Mouse (Mus musculus) intestine, postnatal 0 days (tissue): ENCODE results near the gene L3mbtl3. TPM values are rescaled to one million over a fixed set of nuclear protein-coding genes. Genes with fewer than 3 reads are reported as not detected.
A peak's percentile ranks its signal among the peaks of the same experiment; 100 is the strongest.

Experiments used
- ATAC-seq: fragments of 200-750 bp; cut with Nextera tagmentation; 2 replicates; pipeline ENCODE4 v1.8.0; 2017; ENCODE audit warnings: mild to moderate bottlenecking, moderate TSS enrichment, moderate library complexity
- H3K27ac ChIP-seq: fragments of 300-500 bp; sonication (generic); 2 replicates; pipeline ENCODE4 v1.5.1; 2014; ENCODE audit warnings: mild to moderate bottlenecking, low read depth, low read length, moderate library complexity
- H3K27me3 ChIP-seq: fragments of 300-500 bp; sonication (generic); replicated peaks from 2 replicates; pipeline ENCODE4 v1.6.1; 2014; ENCODE audit warnings: low read length, mixed read lengths; ENCODE audit not compliant: control insufficient read depth, insufficient read depth
- H3K36me3 ChIP-seq: fragments of 300-500 bp; sonication (generic); 2 replicates; pipeline ENCODE4 v1.6.1; 2014; ENCODE audit warnings: mild to moderate bottlenecking, moderate library complexity; ENCODE audit not compliant: control insufficient read depth, insufficient read depth
- H3K4me1 ChIP-seq: fragments of 300-500 bp; sonication (generic); replicated peaks from 2 replicates; pipeline ENCODE4 v1.6.1; 2014; ENCODE audit warnings: antibody characterized with exemption, low read length, mixed read lengths; ENCODE audit not compliant: control insufficient read depth, insufficient read depth
- H3K4me2 ChIP-seq: fragments of 300-500 bp; sonication (generic); replicated peaks from 2 replicates; pipeline ENCODE4 v1.6.1; 2014; ENCODE audit warnings: low read depth, mild to moderate bottlenecking, moderate library complexity
- H3K4me3 ChIP-seq: fragments of 300-500 bp; sonication (generic); 2 replicates; pipeline ENCODE4 v1.5.1; 2014; ENCODE audit warnings: low read depth, low read length
- H3K9ac ChIP-seq: fragments of 300-500 bp; sonication (generic); 2 replicates; pipeline ENCODE4 v1.6.1; 2014; ENCODE audit warnings: mild to moderate bottlenecking, low read depth, low read length
- H3K9me3 ChIP-seq: fragments of 300-500 bp; sonication (generic); 2 replicates; pipeline ENCODE4 v1.6.1; 2016; ENCODE audit warnings: mixed run types; ENCODE audit not compliant: control insufficient read depth
- CTCF ChIP-seq: sonication (generic); IDR thresholded peaks from 2 replicates; pipeline ENCODE4 v1.5.1; 2016; ENCODE audit warnings: low read depth, mild to moderate bottlenecking, control low read depth, antibody characterized with exemption, moderate library complexity
- WGBS: fragments of 180-500 bp; shearing (Covaris S2); extraction: QIAGEN DNeasy Blood & Tissue Kit; methylation state at CpG from one replicate; pipeline ENCODE4 v1.1.7; 2014; 5-methylcytosine and 5-hydroxymethylcytosine counted together
- polyA plus RNA-seq: library from polyadenylated mRNA; unstranded; fragments of >200 nt; fragmentation: Nextera tagmentation; extraction: Ambion mirVana; gene quantifications from 2 replicates; pipeline ENCODE4 v1.2.1, GENCODE M21; 2015

The L3mbtl3 gene
- polyA plus RNA-seq, 1 experiment from 2014 or later: 6.3 TPM

DNA sequence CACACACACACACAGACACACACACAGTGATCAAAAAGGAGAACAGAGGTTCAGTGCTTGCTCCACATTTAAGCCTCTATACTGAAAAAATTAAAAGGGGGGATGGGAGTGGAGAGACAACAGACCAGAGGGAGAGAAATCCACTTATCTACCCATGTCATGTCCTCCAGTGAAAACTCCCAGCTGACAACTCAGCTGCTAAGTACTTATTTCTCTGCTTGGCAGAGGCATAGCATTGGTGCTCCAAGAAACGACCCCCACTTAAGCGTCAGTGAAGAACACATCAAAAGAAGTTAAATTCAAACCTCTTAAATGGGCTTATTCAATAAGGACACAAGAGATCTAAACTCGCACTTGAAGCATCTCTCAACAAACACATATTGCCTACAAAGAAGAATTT is 12.2 kb downstream of the L3mbtl3 start:
- Histone ChIP-seq H3K4me1 (no peaks in the 10 kb centered on the region), H3K9me3 (no peaks in the 10 kb centered on the region), H3K27ac (no peak overlapping the region), H3K36me3 (no peaks in the 10 kb centered on the region), H3K27me3 (no peaks in the 10 kb centered on the region), H3K4me3 (no peak overlapping the region), H3K4me2 (no peak overlapping the region), H3K9ac (no peak overlapping the region)
- WGBS: 68% methylated on average over 3 of the region's 3 CpGs
- no peak for ATAC-seq
- no peak for TF ChIP-seq CTCF

DNA sequence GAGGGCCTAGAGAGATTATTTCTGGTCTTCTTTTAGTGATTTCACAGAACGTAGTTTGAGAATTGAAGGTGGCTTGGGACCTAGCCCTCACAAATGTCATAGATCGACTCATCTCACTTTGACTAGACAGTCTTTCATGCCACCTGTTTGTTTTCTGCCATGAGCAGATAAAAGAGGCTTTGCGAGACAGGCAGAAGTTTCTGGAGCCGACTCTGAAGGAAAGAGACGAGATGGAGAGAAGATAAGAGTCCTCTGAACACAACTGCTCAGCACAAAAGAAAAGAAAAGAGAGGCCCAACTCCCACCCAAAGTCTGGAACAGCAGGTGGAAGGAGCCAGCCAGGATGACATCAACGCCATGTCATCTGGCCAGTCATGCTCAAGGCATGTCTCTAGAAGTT is 17.0 kb downstream of the L3mbtl3 start:
- H3K27me3 ChIP-seq: no peaks in the 10 kb centered on the region
- no peak for ATAC-seq

DNA sequence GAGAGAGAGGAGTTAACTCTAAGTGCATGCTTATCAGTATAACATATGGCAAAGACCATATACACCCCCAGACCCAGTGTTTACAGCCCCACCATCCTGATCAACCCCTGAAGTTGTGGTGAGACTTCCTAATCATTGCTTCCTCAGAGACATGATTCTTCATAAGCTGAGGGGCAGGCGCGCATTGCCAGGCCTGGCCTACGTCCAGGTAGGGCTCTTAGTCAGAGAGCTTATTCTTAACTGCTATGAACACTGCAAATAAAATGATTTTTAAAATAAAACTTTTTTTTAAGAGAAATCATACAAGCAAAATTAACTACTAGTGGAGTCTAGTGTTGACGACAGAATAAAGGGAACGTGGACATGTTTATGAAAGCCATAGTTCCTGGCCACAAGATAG is 17.5 kb downstream of the L3mbtl3 start:
- no peak for TF ChIP-seq CTCF
- no peak overlapping the region for H3K4me3 ChIP-seq
- no peaks in the 10 kb centered on the region for H3K27me3 ChIP-seq
- H3K36me3 ChIP-seq: no peaks in the 10 kb centered on the region
- H3K4me2 ChIP-seq: no peak overlapping the region
- 91% methylated on average over 5 of the region's 5 CpGs for WGBS
- H3K9ac ChIP-seq: no peak overlapping the region
- H3K27ac ChIP-seq: no peak overlapping the region
- H3K9me3 ChIP-seq: no peaks in the 10 kb centered on the region
- no peak for ATAC-seq
- no peaks in the 10 kb centered on the region for H3K4me1 ChIP-seq

More for the DNA sequence above, 17.0 kb downstream of the L3mbtl3 start:
- no peaks in the 10 kb centered on the region for H3K9me3 ChIP-seq
- H3K4me3 ChIP-seq: no peak overlapping the region
- 76% methylated on average over 6 of the region's 6 CpGs for WGBS
- TF ChIP-seq CTCF: no peak
- no peak overlapping the region for H3K27ac ChIP-seq
- no peaks in the 10 kb centered on the region for H3K36me3 ChIP-seq
- no peaks in the 10 kb centered on the region for H3K4me1 ChIP-seq
- no peak overlapping the region for H3K9ac ChIP-seq
- H3K4me2 ChIP-seq: no peak overlapping the region

DNA sequence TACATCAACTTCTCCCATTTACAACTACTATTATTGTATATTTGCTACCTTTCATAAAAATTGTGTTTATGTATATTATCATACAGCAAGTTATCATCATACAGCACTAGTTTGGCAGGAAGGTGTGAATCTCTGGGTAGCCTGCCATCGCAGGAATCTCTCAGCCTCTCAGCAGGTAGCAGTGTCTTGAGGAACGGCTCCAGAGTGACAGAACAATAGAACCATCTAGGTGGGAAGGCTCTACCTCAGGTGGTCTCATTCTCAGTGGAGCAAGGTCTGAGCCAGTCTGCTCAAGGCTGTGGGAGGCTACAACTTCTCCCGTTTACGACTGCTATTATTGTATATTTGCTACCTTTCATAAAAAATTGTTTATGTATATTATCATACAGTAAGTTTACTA is 22.0 kb downstream of the L3mbtl3 start:
- Histone ChIP-seq H3K9ac (no peak overlapping the region), H3K9me3 (no peaks in the 10 kb centered on the region), H3K36me3 (no peaks in the 10 kb centered on the region), H3K4me1 (no peaks in the 10 kb centered on the region), H3K4me3 (no peak overlapping the region), H3K27ac (no peak overlapping the region), H3K4me2 (no peak overlapping the region), H3K27me3 (no peaks in the 10 kb centered on the region)
- 75% methylated on average over 4 of the region's 4 CpGs for WGBS
- ATAC-seq: no peak
- TF ChIP-seq CTCF: no peak

DNA sequence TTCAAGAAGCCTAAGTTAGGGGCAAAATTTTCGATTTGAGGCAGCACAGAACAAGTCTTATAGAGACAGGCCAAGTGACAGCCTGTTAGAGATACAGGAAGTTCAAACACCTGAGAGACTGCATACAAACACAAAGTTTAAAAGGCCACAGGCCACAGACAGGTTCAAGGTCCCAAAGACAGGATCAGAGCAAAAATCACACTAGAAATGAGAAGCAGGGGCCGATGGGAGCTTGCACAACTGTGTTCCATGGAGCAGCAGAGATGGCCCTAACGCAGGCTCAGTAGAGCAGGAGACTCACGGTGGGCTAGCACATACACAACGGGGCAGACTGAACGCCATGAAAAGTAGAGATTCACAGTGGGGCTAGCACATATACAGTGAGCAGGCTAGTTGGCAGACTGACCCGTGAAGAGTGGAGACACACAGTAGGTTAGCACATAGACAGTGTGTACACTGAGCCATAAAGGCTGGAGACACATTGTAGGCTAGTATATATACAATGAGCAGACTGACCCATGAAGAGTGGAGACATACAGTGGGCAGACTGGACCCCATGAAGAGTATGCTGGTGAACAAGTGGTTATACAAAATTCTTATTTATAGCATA is 24.5 kb downstream of the L3mbtl3 start:
- TF ChIP-seq CTCF: no peak
- ATAC-seq: no peak
- Histone ChIP-seq H3K9ac (no peak overlapping the region), H3K36me3 (no peaks in the 10 kb centered on the region), H3K27me3 (no peaks in the 10 kb centered on the region), H3K4me2 (no peak overlapping the region), H3K4me1 (no peaks in the 10 kb centered on the region), H3K4me3 (no peak overlapping the region), H3K27ac (no peak overlapping the region), H3K9me3 (no peaks in the 10 kb centered on the region)
- WGBS: 87% methylated on average over 7 of the region's 7 CpGs

DNA sequence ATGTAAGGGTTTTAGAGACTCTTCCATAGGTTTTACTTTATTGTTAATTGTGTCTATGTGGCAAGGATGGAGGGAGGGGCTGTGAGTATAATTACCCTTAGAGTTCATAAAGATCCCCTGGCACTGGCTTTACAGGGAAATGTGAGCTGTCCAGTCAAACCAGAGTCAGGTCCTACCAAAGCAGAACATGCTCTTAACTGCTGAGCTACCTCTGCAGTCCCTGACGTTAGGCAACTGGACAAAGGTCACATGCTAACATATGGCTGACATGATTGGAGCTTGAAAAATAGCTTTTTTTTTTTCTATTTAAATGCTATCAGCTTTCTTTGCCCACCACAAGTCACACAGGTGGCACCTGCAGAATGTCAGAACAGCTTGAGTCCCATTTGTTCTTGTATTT is 25.6 kb downstream of the L3mbtl3 start:
- Histone ChIP-seq H3K9ac (no peak overlapping the region), H3K4me2 (no peak overlapping the region), H3K36me3 (no peaks in the 10 kb centered on the region), H3K4me1 (no peaks in the 10 kb centered on the region), H3K9me3 (no peaks in the 10 kb centered on the region), H3K4me3 (no peak overlapping the region), H3K27ac (no peak overlapping the region), H3K27me3 (no peaks in the 10 kb centered on the region)
- no peak for TF ChIP-seq CTCF
- peak; percentile 47; the same call in 1 of the 2 replicates for ATAC-seq
- 32% methylated on average over 1 of the region's 1 CpGs for WGBS

DNA sequence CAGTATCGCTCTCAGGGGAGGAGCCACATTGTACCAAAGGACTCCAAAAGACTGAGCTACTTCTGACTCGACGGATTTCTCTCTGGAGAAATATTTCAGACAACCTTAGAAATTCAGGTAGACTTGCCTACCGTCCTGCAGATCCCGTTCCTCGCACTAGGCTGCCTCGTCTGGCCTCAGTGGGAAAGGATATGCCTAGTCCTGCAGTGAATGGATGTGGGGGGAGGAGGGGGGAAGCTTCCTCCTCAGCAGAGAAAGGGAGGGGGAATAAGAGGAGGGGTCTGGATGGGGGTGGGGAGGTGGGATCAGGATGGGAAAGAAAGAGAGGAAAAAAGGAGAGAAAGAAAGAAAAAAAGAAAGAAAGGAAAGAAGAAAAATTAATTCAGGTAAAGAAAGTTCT is 28.2 kb downstream of the L3mbtl3 start:
- no peak for ATAC-seq
- H3K27ac ChIP-seq: no peak overlapping the region
- no peak overlapping the region for H3K9ac ChIP-seq
- peaks cover 12% of the 10 kb centered on the region; the same call in 1 of the 2 replicates for H3K36me3 ChIP-seq
- no peak overlapping the region for H3K4me3 ChIP-seq
- no peak for TF ChIP-seq CTCF
- 42% methylated on average over 7 of the region's 7 CpGs for WGBS
- no peaks in the 10 kb centered on the region for H3K27me3 ChIP-seq
- H3K4me2 ChIP-seq: no peak overlapping the region
- H3K4me1 ChIP-seq: no peaks in the 10 kb centered on the region
- H3K9me3 ChIP-seq: no peaks in the 10 kb centered on the region
